Mouse (Mus musculus): Measurements from ENCODE around the gene Ptn. TPM values are rescaled to one million over a fixed set of nuclear protein-coding genes. Genes with fewer than 3 reads are reported as not detected.

Gene Ptn
- polyA plus RNA-seq, 1 experiment from 2014 or later: 774 TPM

DNA sequence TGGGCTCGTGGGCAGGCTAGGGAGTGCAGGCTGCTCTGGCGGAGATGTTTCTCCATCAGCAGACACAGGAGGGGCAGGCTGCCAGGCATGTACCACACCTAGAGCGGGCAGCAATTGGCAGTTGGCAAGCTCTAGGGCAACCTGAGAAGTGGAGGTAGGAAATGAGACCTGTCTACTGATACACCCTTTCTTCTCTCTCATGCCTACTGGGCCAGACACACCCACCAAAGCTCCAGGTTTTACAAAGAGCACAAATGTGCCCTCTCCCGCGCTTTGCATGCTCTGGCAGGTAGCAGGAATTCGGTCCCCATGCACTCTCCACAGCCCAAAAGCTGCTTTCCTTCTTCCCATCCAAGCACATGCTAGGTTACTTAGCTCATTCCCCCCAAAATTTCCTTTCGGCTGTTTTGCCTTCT lies 701 bp downstream of the Ptn start:
- peak; percentile 55 for ATAC-seq (ENCODE audit: low FRiP score)
- Histone ChIP-seq H3K27ac (peak overlapping the region; percentile 93), H3K9ac (peak overlapping the region; percentile 89), H3K4me3 (peak overlapping the region; percentile 72), H3K4me2 (peak overlapping the region; percentile 69), H3K9me3 (no peaks in the 10 kb centered on the region), H3K27me3 (no peaks in the 10 kb centered on the region), H3K36me3 (peaks cover 6% of the 10 kb centered on the region; the same call in 1 of the 2 replicates), H3K4me1 (replicated peaks) (peaks cover 40% of the 10 kb centered on the region)
- WGBS: 5% methylated on average over 7 of the region's 7 CpGs

DNA sequence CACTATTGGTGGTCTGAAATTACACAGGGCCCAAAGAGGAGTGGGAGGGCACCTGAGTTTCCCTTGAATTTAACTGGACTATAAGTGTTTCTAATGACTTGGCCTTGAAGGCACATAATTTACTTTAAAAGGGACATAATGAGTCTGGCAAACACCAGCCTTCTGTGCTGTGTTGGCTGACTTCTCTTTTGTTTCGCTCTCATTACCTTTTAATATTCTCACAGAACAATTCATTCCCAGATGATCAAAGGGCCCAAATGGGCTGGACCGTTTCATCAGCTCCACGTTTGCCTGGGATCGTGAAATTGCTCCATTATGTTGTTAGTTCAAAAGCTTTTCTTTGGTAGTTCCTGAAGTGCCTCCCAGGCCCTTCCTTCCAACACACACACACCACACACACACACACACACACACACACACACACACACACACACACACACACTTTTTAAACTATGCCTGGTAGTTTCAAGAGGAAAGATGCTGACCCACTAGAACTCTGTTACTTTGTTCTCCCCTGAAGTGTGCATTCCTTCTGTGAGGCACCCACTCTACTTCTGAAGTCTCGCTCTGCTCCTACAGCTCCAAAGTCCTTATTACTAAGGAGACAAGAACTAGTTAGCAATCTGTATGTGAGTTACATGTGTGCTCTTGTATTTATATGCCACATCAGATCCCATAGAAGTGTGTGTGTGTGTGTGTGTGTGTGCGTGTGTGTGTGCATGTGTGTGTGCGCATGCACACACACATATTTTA lies 1.5 kb downstream of the Ptn start:
- peaks cover 6% of the 10 kb centered on the region; the same call in 1 of the 2 replicates for H3K36me3 ChIP-seq
- peak overlapping the region; percentile 89 for H3K9ac ChIP-seq
- H3K4me3 ChIP-seq: peak overlapping the region; percentile 72
- H3K27ac ChIP-seq: peak overlapping the region; percentile 93
- H3K9me3 ChIP-seq: no peaks in the 10 kb centered on the region
- peaks cover 40% of the 10 kb centered on the region for H3K4me1 ChIP-seq (replicated peaks)
- peak overlapping the region; percentile 69 for H3K4me2 ChIP-seq
- no peak for ATAC-seq (ENCODE audit: low FRiP score)
- WGBS: 18% methylated on average over 7 of the region's 7 CpGs
- no peaks in the 10 kb centered on the region for H3K27me3 ChIP-seq

DNA sequence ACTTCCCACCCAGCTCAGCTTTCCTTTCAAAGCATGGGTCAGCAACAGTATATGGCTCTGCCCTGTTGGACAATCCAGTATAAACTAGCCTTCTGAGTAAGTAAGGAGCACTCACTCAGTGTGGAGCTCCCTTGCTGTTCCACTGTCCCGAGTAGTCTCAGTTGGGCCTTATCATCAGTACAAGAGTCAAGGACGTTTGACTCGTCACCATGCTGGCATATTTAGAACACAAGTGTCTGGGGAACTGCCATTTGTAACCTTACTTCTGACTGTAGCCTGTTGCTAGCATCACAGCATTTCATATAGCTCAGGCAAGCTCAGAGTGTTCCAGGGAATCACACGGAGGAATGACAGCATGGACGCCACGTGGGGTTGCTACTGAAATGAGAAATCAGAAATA lies 3.1 kb downstream of the Ptn start:
- H3K4me3 ChIP-seq: peak overlapping the region; percentile 72
- H3K27ac ChIP-seq: no peak overlapping the region
- 71% methylated on average over 6 of the region's 6 CpGs for WGBS
- H3K36me3 ChIP-seq: peaks cover 6% of the 10 kb centered on the region; the same call in 1 of the 2 replicates
- H3K4me2 ChIP-seq: peak overlapping the region; percentile 69
- peaks cover 40% of the 10 kb centered on the region for H3K4me1 ChIP-seq (replicated peaks)
- H3K9me3 ChIP-seq: no peaks in the 10 kb centered on the region
- H3K27me3 ChIP-seq: no peaks in the 10 kb centered on the region
- ATAC-seq (ENCODE audit: low FRiP score): no peak
- peak overlapping the region; percentile 26; the same call in 1 of the 2 replicates for H3K9ac ChIP-seq

DNA sequence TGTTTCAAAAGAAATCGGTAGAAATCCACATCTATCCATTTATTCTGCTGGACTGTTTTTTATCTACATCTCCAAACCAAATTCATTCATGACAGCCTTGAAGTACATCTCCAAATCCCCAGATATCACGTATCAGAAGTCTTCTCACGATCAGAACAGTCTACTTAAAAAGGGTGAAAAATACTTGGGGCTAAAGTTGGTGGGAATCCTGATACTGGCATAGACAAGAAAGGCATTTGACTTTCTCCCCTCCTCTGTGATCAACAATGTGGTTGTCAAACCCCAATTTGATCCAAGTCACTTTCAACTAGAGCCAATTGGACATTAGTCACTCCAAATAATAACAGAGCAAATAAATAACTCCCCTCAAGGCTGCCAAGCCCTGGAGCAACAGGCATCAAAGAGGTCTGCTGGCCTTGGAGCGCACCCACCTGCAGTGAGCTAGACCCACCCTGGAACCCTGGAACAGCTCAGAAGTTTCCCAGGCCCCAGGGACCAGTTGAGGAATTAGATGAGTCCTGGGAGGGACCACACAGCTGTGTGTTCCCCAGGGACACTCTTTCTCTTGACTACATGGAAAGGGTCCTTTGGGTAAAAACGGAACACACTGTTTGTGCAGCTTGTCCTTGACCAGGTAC lies 9.6 kb downstream of the Ptn start:
- Histone ChIP-seq H3K9me3 (no peaks in the 10 kb centered on the region), H3K36me3 (no peaks in the 10 kb centered on the region), H3K4me2 (no peak overlapping the region), H3K27ac (0 out of 2 replicates have a peak overlapping the region, but pooled peaks have one; percentile 4), H3K27me3 (no peaks in the 10 kb centered on the region), H3K4me1 (replicated peaks) (peaks cover 29% of the 10 kb centered on the region), H3K4me3 (no peak overlapping the region), H3K9ac (no peak overlapping the region)
- 68% methylated on average over 5 of the region's 5 CpGs for WGBS
- ATAC-seq (ENCODE audit: low FRiP score): no peak

DNA sequence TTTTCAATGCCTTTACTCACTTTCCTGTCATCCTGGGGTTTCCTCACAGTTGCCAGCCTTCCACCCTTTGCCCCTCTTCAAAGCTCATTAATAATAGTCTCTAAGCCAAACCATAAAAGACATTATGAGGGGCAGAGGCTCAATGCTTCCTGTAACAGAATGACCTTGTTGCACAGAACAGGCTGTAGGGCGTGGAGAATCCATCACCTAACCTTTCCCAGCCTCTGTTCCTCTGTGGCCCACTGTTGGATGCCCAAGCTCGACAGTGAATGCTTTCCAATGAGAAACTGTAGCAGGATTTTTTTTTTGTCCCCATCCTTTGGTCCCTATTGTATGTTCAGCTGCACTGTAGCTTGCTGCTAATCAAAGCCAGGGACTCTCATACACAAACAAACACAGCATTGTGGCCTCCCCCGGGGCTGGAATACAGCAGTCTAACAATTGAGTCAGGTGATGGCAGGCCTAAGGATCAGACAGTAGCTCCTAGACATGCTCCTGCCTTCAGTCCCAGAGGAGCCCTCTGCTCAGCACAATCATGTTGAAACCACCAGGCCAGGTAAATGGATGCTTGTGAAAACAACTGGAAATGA lies 12.9 kb downstream of the Ptn start:
- Histone ChIP-seq H3K9me3 (no peaks in the 10 kb centered on the region), H3K36me3 (no peaks in the 10 kb centered on the region), H3K4me3 (no peak overlapping the region), H3K27ac (peak overlapping the region; percentile 80), H3K27me3 (no peaks in the 10 kb centered on the region), H3K4me2 (0 out of 2 replicates have a peak overlapping the region, but pooled peaks have one; percentile 7), H3K9ac (no peak overlapping the region), H3K4me1 (replicated peaks) (peaks cover 33% of the 10 kb centered on the region)
- 17% methylated on average over 3 of the region's 3 CpGs for WGBS
- ATAC-seq (ENCODE audit: low FRiP score): peak; percentile 80

DNA sequence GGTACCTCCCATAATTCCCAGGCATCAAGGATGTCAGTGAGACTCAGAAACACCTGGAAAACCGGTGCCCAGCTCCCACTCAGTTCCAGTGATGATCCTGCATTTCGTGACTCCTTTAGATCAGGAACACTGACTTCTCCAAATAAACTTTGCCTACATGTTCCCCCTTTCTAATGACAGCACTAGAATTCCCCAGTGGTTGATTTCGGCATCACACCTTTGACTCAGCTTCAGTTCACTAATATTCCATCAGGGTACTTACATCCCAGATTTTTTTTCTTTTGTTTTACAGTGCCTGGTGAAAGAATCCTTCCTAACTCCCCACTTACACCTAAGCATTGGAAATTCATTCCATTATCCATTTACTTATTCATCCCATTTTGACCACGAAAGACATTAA lies 15.5 kb downstream of the Ptn start:
- Histone ChIP-seq H3K27ac (no peak overlapping the region), H3K4me3 (no peak overlapping the region), H3K9ac (no peak overlapping the region), H3K36me3 (no peaks in the 10 kb centered on the region), H3K4me2 (no peak overlapping the region), H3K27me3 (no peaks in the 10 kb centered on the region), H3K9me3 (no peaks in the 10 kb centered on the region), H3K4me1 (replicated peaks) (peaks cover 28% of the 10 kb centered on the region)
- 84% methylated on average over 4 of the region's 4 CpGs for WGBS
- ATAC-seq (ENCODE audit: low FRiP score): no peak

DNA sequence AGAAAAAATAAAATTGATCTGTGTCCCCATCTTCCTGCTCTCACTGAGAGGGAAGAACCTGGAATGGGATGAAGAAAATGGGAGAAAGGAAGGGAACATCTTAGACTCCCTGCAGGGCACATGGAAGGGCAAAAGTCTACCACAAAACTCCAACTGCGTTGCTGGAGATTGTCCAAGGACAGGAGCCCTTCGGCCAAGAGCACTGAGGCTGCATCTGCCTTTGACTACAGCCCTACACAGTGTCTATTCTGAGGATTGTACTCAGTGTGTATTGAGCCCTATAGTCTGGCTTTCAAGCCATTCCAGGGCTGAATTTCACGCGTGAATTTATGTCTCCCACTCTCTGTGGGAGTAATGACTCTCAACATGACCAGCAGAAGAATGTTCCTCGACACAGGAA lies 16.2 kb downstream of the Ptn start:
- ATAC-seq (ENCODE audit: low FRiP score): peak; percentile 53; the same call in 1 of the 2 replicates
- Histone ChIP-seq H3K27me3 (no peaks in the 10 kb centered on the region), H3K4me1 (replicated peaks) (peaks cover 34% of the 10 kb centered on the region), H3K36me3 (no peaks in the 10 kb centered on the region), H3K4me3 (no peak overlapping the region), H3K9me3 (no peaks in the 10 kb centered on the region), H3K4me2 (no peak overlapping the region), H3K27ac (0 out of 2 replicates have a peak overlapping the region, but pooled peaks have one; percentile 30), H3K9ac (no peak overlapping the region)
- WGBS: 46% methylated on average over 5 of the region's 5 CpGs

DNA sequence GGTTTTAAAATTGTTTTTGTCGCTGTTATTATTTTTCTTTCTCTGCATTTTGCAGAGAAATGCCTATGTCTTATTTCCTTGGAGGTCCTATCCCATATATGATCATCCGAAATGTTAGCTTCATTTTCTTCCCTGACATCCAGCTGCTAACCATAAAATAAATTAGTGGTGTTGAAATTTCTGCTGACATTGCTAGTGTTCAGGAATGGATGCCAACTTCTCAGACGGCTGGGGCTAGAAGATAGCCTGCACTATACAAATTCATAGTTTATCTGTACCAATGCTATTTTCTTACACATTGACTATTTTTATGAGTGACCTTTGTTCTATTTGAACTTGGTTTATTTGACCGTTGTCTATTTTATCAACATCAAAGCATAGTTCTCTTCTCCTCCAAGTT lies 20.8 kb downstream of the Ptn start:
- Histone ChIP-seq H3K27ac (peak overlapping the region; percentile 69), H3K4me2 (peak overlapping the region; percentile 19; the same call in 1 of the 2 replicates), H3K36me3 (no peaks in the 10 kb centered on the region), H3K9me3 (no peaks in the 10 kb centered on the region), H3K9ac (no peak overlapping the region), H3K4me3 (no peak overlapping the region), H3K4me1 (replicated peaks) (peaks cover 42% of the 10 kb centered on the region), H3K27me3 (peaks cover 3% of the 10 kb centered on the region; the same call in 1 of the 2 replicates)
- WGBS: 39% methylated on average over 4 of the region's 4 CpGs
- no peak for ATAC-seq (ENCODE audit: low FRiP score)

DNA sequence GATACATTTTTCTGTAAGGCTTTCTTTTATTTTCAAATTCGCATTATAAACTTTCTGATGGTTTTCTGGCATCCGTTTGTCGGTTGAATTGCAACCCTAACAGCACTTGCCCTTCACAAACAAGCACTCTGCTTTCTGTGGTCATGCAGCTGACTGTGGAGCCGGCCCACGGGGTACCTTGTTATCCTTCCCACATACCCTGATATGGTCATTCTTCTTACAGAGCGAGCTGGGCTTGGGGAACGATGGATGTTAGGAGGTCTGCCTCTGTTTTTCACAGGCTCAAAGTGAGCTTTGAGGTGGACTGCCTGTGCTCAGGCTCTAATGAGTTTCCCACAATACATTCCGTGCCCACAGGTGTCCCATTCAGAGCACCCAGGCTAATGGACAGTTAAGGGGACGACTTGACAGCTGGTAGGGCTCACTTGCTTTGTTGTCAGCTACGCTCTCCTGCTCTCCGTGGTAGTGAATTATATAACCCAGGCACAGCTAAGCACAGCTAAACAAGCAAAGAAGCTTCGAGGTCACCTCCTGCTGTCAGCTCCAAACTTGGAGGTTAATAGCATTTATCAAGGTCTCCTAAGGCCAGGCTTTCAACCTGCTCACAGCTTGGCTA lies 21.3 kb downstream of the Ptn start:
- peak; percentile 72 for ATAC-seq (ENCODE audit: low FRiP score)
- Histone ChIP-seq H3K27ac (peak overlapping the region; percentile 69), H3K9me3 (no peaks in the 10 kb centered on the region), H3K4me3 (no peak overlapping the region), H3K4me2 (peak overlapping the region; percentile 19), H3K4me1 (replicated peaks) (peaks cover 43% of the 10 kb centered on the region), H3K27me3 (peaks cover 3% of the 10 kb centered on the region; the same call in 1 of the 2 replicates), H3K36me3 (no peaks in the 10 kb centered on the region), H3K9ac (peak overlapping the region; percentile 51; the same call in 1 of the 2 replicates)
- 26% methylated on average over 12 of the region's 12 CpGs for WGBS

DNA sequence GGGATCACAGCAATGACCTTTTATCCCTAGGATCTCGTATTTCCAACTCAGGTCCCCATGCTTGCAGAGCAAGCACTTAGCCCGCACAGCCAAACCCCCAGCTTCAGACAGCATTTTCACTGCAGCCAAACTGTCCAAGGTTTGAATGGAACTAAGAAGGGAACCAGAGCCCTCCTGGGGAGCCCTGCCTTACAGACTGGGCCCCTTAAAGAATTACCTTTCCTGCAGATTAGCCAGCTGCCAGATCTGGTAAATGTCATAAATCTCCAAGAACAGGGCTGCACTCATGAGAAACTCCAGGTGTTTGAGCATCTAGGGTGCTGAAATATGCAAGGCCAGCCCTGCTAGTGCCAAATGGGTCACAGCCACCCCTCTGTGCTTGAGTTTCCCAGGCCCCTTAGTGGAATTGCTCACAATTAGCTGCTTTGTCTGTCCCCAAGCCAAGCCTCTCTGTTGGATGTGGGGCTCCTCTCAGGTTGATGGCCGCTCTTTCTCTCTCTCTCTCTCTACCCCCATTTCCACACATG lies 25.3 kb downstream of the Ptn start:
- WGBS: 40% methylated on average over 3 of the region's 3 CpGs

DNA sequence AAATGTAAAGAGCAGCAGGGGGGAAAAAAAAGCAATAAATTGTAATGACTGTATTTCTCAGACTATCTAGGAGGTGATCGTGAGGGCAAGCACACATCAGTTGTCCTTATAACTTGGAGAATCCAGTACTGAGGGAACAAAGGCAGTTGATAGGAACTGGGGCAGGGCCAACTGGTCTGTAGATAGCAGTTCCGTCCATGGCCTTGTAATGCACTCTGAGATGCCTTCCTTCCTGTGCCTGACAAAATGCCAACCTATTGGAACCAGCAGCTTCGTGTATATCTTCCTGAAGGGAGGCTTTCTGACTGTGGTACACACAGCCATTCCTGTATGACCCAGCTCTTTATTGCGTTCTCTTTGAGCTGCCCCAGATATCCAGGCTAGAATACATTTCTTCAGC lies 27.5 kb downstream of the Ptn start:
- H3K27me3 ChIP-seq: peaks cover 20% of the 10 kb centered on the region; the same call in 1 of the 2 replicates
- 75% methylated on average over 4 of the region's 4 CpGs for whole genome bisulfite sequencing
- H3K27ac ChIP-seq: no peak overlapping the region
- H3K36me3 ChIP-seq: peaks cover 5% of the 10 kb centered on the region; the same call in 1 of the 2 replicates
- H3K4me3 ChIP-seq: no peak overlapping the region
- no peak overlapping the region for H3K9ac ChIP-seq
- no peak for ATAC-seq (ENCODE audit: low FRiP score)
- H3K4me1 ChIP-seq (replicated peaks): peaks cover 52% of the 10 kb centered on the region
- no peak overlapping the region for H3K4me2 ChIP-seq
- H3K9me3 ChIP-seq: no peaks in the 10 kb centered on the region

More for the DNA sequence above, 25.3 kb downstream of the Ptn start:
- Histone ChIP-seq H3K4me2 (no peak overlapping the region), H3K36me3 (peaks cover 5% of the 10 kb centered on the region; the same call in 1 of the 2 replicates), H3K4me1 (replicated peaks) (peaks cover 53% of the 10 kb centered on the region), H3K4me3 (no peak overlapping the region), H3K27me3 (peaks cover 13% of the 10 kb centered on the region; the same call in 1 of the 2 replicates), H3K27ac (peak overlapping the region; percentile 76), H3K9me3 (no peaks in the 10 kb centered on the region), H3K9ac (no peak overlapping the region)
- ATAC-seq (ENCODE audit: low FRiP score): peak; percentile 47; the same call in 1 of the 2 replicates
